Mouse (Mus musculus): ENCODE data around the gene Rmnd5b.

GRCm38 (mm10) chr11:51661867-51662365 is 26.2 kb upstream of the Rmnd5b start:
- no peak for TF ChIP-seq CTCF (IDR thresholded peaks at IDR 0.05; ENCODE audit: borderline replicate concordance, control insufficient read depth, extremely low read depth, insufficient read depth, low read length, poor library complexity)
- TF ChIP-seq POLR2A (IDR thresholded peaks at IDR 0.05; ENCODE audit: control insufficient read depth, extremely low read depth, insufficient read depth, low read length, poor library complexity) = no peak

Measured in thymus, adult 2 months (tissue).